Comparison of ENCODE assay signal across 14 mouse cellular contexts in genomic region chr12:112994153-112994552, GRCm38 (mm10). TPM values are rescaled to one million over a fixed set of nuclear protein-coding genes. Genes with fewer than 3 reads are reported as not detected.
DNase-seq lines count a peak whose midpoint lies in the region; ATAC-seq and TF ChIP-seq lines count a peak whose summit lies in the region.
"Had no signal": no experiment of that assay in that cellular context is flagged by ENCODE, and none has a peak within 500 bp of the region (broad histone marks: within the 10 kb centered on the region; RNA-seq: fewer than 3 reads in every experiment).

No protein-coding gene starts in this region.

- DNase-seq in 416B (ENCODE audit: low read depth) (peak; percentile 79), MN1 (ENCODE audit: low spot score) (no peak)
- peak; percentile 47 for DNase-seq in CD4-positive helper T cell, adult 2 months (ENCODE audit: low read depth, low spot score)
- peak; percentile 33 for DNase-seq in kidney, postnatal 14 days
- DNase-seq in thymus, adult 18-20 months = peak; percentile 72 to 78
- no peak for DNase-seq in gastrocnemius, postnatal 25 days
- no peak for DNase-seq in midbrain, postnatal 0 days (ENCODE audit: low spot score)
- DNase-seq: cerebellum, adult 18-20 months; forebrain, postnatal 0 days; heart, postnatal 10 days; liver; retina, postnatal 1 day had no signal

- 86% methylated on average over 4 of the region's 4 CpGs for WGBS in midbrain, postnatal 0 days

- 0 out of 2 replicates have a peak, but pooled peaks cover 7% of the 10 kb centered on the region for H3K4me1 ChIP-seq in midbrain, postnatal 0 days (ENCODE audit: insufficient read depth, low read length)

- no peak overlapping the region for H3K4me3 ChIP-seq in midbrain, postnatal 0 days (ENCODE audit: low read depth, low read length)
- H3K4me3 ChIP-seq: midbrain, embryonic 12.5 days had no signal

- TF ChIP-seq CTCF in midbrain, postnatal 0 days (IDR thresholded peaks at IDR 0.05) = no peak

- ATAC-seq in midbrain, postnatal 0 days (ENCODE audit: low FRiP score) = no peak
- ATAC-seq: forebrain, postnatal 0 days; inflammation-experienced regulatory T-cells, adult 6 months had no signal

- peaks cover 14% of the 10 kb centered on the region for H3K36me3 ChIP-seq in midbrain, postnatal 0 days (ENCODE audit: insufficient read depth, low read length)

- no peaks in the 10 kb centered on the region for H3K9me3 ChIP-seq in midbrain, postnatal 0 days (ENCODE audit: low read length)
- H3K9me3 ChIP-seq: midbrain, embryonic 12.5 days had no signal

- H3K27ac ChIP-seq in midbrain, postnatal 0 days (ENCODE audit: low read depth, low read length) = no peak overlapping the region
- H3K27ac ChIP-seq: midbrain, embryonic 12.5 days had no signal

- H3K27me3 ChIP-seq in midbrain, postnatal 0 days (ENCODE audit: insufficient read depth, low read length) = no peaks in the 10 kb centered on the region
- H3K27me3 ChIP-seq: midbrain, embryonic 12.5 days had no signal

- H3K9ac ChIP-seq in midbrain, postnatal 0 days (replicated peaks; ENCODE audit: low read length, poor library complexity, severe bottlenecking) = no peak overlapping the region
- H3K9ac ChIP-seq: forebrain, postnatal 0 days; midbrain, embryonic 12.5 days had no signal

- no peak overlapping the region for H3K4me2 ChIP-seq in midbrain, postnatal 0 days (ENCODE audit: low read depth, low read length, poor library complexity, severe bottlenecking)
- H3K4me2 ChIP-seq: midbrain, embryonic 12.5 days had no signal

RNA-seq across cellular contexts. Expression of gene Brf1, which starts 6.4 kb away (rescaled TPM):
- total RNA-seq in gastrocnemius, postnatal 25 days (2021) = 10 to 100 TPM; 19.3 to 19.4 TPM
- total RNA-seq in midbrain, postnatal 0 days (2014; rRNA removed) = 42.1 and 51.3 TPM in 2 replicates
- polyA plus RNA-seq in midbrain, postnatal 0 days (2015; fragmentation: Nextera tagmentation; extraction: Ambion mirVana) = 34.9 and 39.0 TPM in 2 replicates

RNA-seq across cellular contexts. Expression of gene Btbd6, which starts 17.9 kb away (rescaled TPM):
- 10 to 100 TPM; 12.6 to 13.1 TPM for total RNA-seq in gastrocnemius, postnatal 25 days (2021)
- total RNA-seq in midbrain, postnatal 0 days (2014; rRNA removed) = 79.0 and 81.6 TPM in 2 replicates
- 58.4 and 61.9 TPM in 2 replicates for polyA plus RNA-seq in midbrain, postnatal 0 days (2015; fragmentation: Nextera tagmentation; extraction: Ambion mirVana)

RNA-seq across cellular contexts. Expression of gene Pacs2, which starts 20.2 kb away (rescaled TPM):
- total RNA-seq in gastrocnemius, postnatal 25 days (2021) = 10 to 100 TPM; 34.7 to 38.5 TPM
- total RNA-seq in midbrain, postnatal 0 days (2014; rRNA removed) = 133 and 162 TPM in 2 replicates
- polyA plus RNA-seq in midbrain, postnatal 0 days (2015; fragmentation: Nextera tagmentation; extraction: Ambion mirVana) = 22.4 and 25.8 TPM in 2 replicates

RNA-seq across cellular contexts. Expression of gene Nudt14, which starts 52.2 kb away (rescaled TPM):
- 1 to 10 TPM; 8.7 to 9.1 TPM for total RNA-seq in gastrocnemius, postnatal 25 days (2021)
- total RNA-seq in midbrain, postnatal 0 days (2014; rRNA removed) = 23.6 and 25.8 TPM in 2 replicates
- polyA plus RNA-seq in midbrain, postnatal 0 days (2015; fragmentation: Nextera tagmentation; extraction: Ambion mirVana) = 41.8 and 48.0 TPM in 2 replicates

Comparison
In these comparisons a context has a peak if more than half of its experiments do, and no peak if none do; other contexts are left out.
1. DNase-seq: peak in 416B (single experiment), CD4-positive helper T cell, adult 2 months (single experiment), kidney, postnatal 14 days (single experiment) and thymus, adult 18-20 months (2 of 2); none in gastrocnemius, postnatal 25 days (single experiment), MN1 (single experiment) and midbrain, postnatal 0 days (single experiment).